Mouse (Mus musculus) heart, postnatal 0 days (tissue): ENCODE results near the gene Kcnab3.
A peak's percentile ranks its signal among the peaks of the same experiment; 100 is the strongest.

Experiments used
- CTCF ChIP-seq: IDR thresholded peaks from 2 replicates; pipeline ENCODE4 v1.5.1; 2016; ENCODE audit warnings: antibody characterized with exemption, control low read depth, low read depth
- EP300 ChIP-seq: IDR thresholded peaks from 2 replicates; pipeline ENCODE4 v1.6.1; 2016; ENCODE audit warnings: antibody characterized with exemption, low read depth

GRCm38 (mm10) chr11:69366157-69366854, 40.2 kb downstream of the Kcnab3 start:
- 0 out of 2 replicates have a peak, but pooled peaks have one; percentile 14 for TF ChIP-seq CTCF
- peak; percentile 37; the same call in 1 of the 2 replicates for TF ChIP-seq EP300
